Mouse (Mus musculus) forebrain, embryonic 16.5 days (tissue): Measurements from ENCODE around the gene Rps3. TPM values are rescaled to one million over a fixed set of nuclear protein-coding genes. Genes with fewer than 3 reads are reported as not detected.

ENCODE experiments used
- ATAC-seq: fragments of 200-750 bp; cut with Nextera tagmentation; 2 replicates; pipeline ENCODE4 v1.8.0; 2017; ENCODE audit warnings: mild to moderate bottlenecking, moderate library complexity
- H3K27ac ChIP-seq: fragments of 300-500 bp; sonication (generic); 2 replicates; pipeline ENCODE4 v1.5.1; 2014; ENCODE audit warnings: low read length, control low read depth
- H3K27me3 ChIP-seq: fragments of 300-500 bp; sonication (generic); replicated peaks from 2 replicates; pipeline ENCODE4 v1.6.1; 2014; ENCODE audit warnings: low read length; ENCODE audit not compliant: control insufficient read depth, insufficient read depth
- H3K36me3 ChIP-seq: fragments of 300-500 bp; sonication (generic); 2 replicates; pipeline ENCODE4 v1.6.1; 2014; ENCODE audit not compliant: control insufficient read depth, insufficient read depth
- H3K4me1 ChIP-seq: fragments of 300-500 bp; sonication (generic); replicated peaks from 2 replicates; pipeline ENCODE4 v1.6.1; 2014; ENCODE audit warnings: low read length; ENCODE audit not compliant: control insufficient read depth, insufficient read depth
- H3K4me2 ChIP-seq: fragments of 300-500 bp; sonication (generic); 2 replicates; pipeline ENCODE4 v1.6.1; 2014; ENCODE audit warnings: mild to moderate bottlenecking, low read length, control low read depth
- H3K4me3 ChIP-seq: fragments of 300-500 bp; sonication (generic); replicated peaks from 2 replicates; pipeline ENCODE4 v1.5.1; 2014; ENCODE audit warnings: mild to moderate bottlenecking, low read length, control low read depth
- H3K9ac ChIP-seq: fragments of 300-500 bp; sonication (generic); replicated peaks from 2 replicates; pipeline ENCODE4 v1.6.1; 2014; ENCODE audit warnings: low read depth, low read length, control low read depth
- H3K9me3 ChIP-seq: fragments of 300-500 bp; sonication (generic); 2 replicates; pipeline ENCODE4 v1.6.1; 2016; ENCODE audit warnings: low read length; ENCODE audit not compliant: control insufficient read depth
- WGBS: fragments of 180-500 bp; shearing (Covaris S2); extraction: QIAGEN DNeasy Blood & Tissue Kit; methylation state at CpG from one replicate; pipeline ENCODE4 v1.1.7; 2014; 5-methylcytosine and 5-hydroxymethylcytosine counted together
- polyA plus RNA-seq: library from polyadenylated mRNA; unstranded; fragments of >200 nt; fragmentation: Nextera tagmentation; extraction: Ambion mirVana; gene quantifications from 2 replicates; pipeline ENCODE4 v1.2.1, GENCODE M21; 2015

Gene Rps3
- polyA plus RNA-seq, 1 experiment from 2014 or later, result 503 TPM

DNA sequence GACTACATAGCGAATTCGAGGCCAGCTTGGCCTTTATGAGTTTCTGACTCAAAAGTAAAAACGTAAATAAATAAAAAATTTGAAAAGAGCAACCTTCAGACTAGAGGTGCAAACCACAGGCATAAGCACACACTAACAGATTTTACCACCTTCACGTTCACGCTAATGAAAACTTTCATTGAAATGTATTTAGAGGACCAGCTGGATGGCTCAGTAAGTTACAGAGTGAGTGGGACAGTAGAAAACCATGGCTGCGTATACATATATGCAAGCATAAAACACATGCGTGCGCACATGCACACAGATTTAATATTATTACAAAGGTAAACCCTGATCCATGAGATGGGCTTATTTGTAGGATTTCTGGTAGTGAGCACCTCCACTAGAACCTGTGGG is 384 bp upstream of the Rps3 start:
- H3K27ac ChIP-seq, result 0 out of 2 replicates have a peak overlapping the region, but pooled peaks have one; percentile 9
- peak overlapping the region; percentile 95 for H3K4me3 ChIP-seq
- 47% methylated on average over 8 of the region's 8 CpGs for WGBS
- ATAC-seq, result peak; percentile 19
- H3K9ac ChIP-seq, result no peak overlapping the region
- peak overlapping the region; percentile 69 for H3K4me2 ChIP-seq
- no peaks in the 10 kb centered on the region for H3K9me3 ChIP-seq
- H3K4me1 ChIP-seq, result peaks cover 35% of the 10 kb centered on the region
- H3K36me3 ChIP-seq, result peaks cover 25% of the 10 kb centered on the region
- peaks cover 5% of the 10 kb centered on the region for H3K27me3 ChIP-seq

- peaks cover 5% of the 10 kb centered on the region for H3K27me3 ChIP-seq
- H3K4me2 ChIP-seq, result peak overlapping the region; percentile 74
- H3K9ac ChIP-seq, result peak overlapping the region; percentile 87
- peaks cover 36% of the 10 kb centered on the region for H3K36me3 ChIP-seq
- peak overlapping the region; percentile 76 for H3K27ac ChIP-seq
- H3K9me3 ChIP-seq, result no peaks in the 10 kb centered on the region
- 5% methylated on average over 6 of the region's 6 CpGs for WGBS
- H3K4me1 ChIP-seq, result peaks cover 35% of the 10 kb centered on the region
- peak overlapping the region; percentile 95 for H3K4me3 ChIP-seq
- no peak for ATAC-seq
These were observed 901 bp downstream of the Rps3 start for GRCm38 (mm10) chr7:99482637-99483036.

DNA sequence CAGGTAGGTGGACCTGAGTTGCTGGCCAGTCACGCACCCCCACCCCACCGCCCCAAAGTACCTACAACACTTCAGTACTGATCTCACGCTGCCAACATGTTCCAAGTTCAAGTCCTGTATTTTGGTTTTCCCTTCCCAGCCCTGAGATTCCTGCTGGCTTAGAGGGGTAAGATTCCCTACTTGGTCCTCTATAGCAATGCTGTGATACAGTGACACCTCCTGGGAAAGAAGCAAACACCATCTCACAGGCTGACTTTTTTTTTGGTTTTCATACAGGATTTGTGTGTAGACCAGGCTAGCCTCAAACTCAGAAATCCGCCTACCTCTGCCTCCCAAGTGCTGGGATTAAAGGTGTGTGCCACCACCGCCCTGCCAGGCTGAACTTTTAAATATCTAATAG is 6.3 kb downstream of the Rps3 start:
- H3K4me2 ChIP-seq, result no peak overlapping the region
- H3K27ac ChIP-seq, result no peak overlapping the region
- H3K27me3 ChIP-seq, result no peaks in the 10 kb centered on the region
- peaks cover 42% of the 10 kb centered on the region for H3K36me3 ChIP-seq
- 88% methylated on average over 5 of the region's 5 CpGs for WGBS
- H3K4me1 ChIP-seq, result peaks cover 24% of the 10 kb centered on the region
- no peak overlapping the region for H3K4me3 ChIP-seq
- ATAC-seq, result no peak
- H3K9me3 ChIP-seq, result no peaks in the 10 kb centered on the region
- no peak overlapping the region for H3K9ac ChIP-seq

DNA sequence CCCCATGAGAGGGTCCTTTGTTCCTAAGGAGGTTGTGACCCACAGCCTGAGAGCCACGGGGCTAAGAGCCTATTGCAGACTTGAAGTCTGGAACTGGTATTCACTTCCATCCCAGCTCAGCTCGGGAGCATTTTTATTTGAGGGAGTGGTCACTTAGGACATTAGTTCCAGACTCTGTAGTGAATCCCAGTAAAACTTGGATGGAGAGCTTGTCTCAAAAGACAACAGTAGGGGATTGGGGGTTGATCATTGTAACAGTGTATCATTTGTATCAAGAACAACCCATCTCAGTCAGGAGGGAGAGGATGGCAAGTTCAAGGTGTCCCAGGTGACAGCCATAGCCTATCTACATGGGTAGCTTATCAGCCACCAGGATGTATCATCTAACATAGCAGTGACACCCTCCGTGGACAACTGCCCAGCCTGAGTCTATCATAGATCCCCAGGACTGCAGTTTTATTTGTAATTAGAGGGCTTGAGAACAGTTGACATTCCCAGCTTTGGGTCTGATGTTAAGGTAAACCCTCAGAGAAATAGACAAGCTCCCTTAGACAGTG is 6.9 kb downstream of the Rps3 start:
- Histone ChIP-seq H3K36me3 (peaks cover 42% of the 10 kb centered on the region), H3K9me3 (no peaks in the 10 kb centered on the region)
- 58% methylated on average over 3 of the region's 3 CpGs for WGBS

DNA sequence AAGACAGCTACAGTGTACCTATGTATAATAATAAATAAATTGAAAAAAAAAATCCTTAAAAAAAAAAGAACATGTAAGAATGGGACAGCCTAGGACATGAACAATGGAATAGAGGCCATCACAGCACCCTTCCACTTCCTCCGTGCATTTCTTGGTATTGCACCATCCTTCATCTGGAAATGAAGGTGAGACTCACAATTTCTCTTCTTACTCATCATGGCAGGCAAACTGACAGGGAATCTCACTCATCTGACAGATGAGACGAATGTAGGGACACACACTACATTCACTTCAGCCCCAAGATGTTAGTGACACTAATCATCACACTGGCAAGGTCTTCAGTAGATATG is 8.0 kb downstream of the Rps3 start:
- H3K36me3 ChIP-seq, result peaks cover 33% of the 10 kb centered on the region
- no peak overlapping the region for H3K27ac ChIP-seq
- WGBS, result 83% methylated on average over 2 of the region's 2 CpGs

More for the DNA sequence above, 6.9 kb downstream of the Rps3 start:
- H3K4me3 ChIP-seq, result no peak overlapping the region
- no peaks in the 10 kb centered on the region for H3K27me3 ChIP-seq
- H3K4me2 ChIP-seq, result no peak overlapping the region
- H3K9ac ChIP-seq, result no peak overlapping the region
- peaks cover 18% of the 10 kb centered on the region for H3K4me1 ChIP-seq
- no peak overlapping the region for H3K27ac ChIP-seq
- no peak for ATAC-seq

GRCm38 (mm10) chr7:99474836-99475561 is 8.5 kb downstream of the Rps3 start:
- peak; percentile 22; the same call in 1 of the 2 replicates for ATAC-seq
- H3K9ac ChIP-seq, result no peak overlapping the region
- 67% methylated on average over 12 of the region's 12 CpGs for WGBS
- no peak overlapping the region for H3K4me3 ChIP-seq
- peaks cover 2% of the 10 kb centered on the region for H3K4me1 ChIP-seq
- no peaks in the 10 kb centered on the region for H3K9me3 ChIP-seq
- H3K27ac ChIP-seq, result no peak overlapping the region; the same call in 1 of the 2 replicates
- H3K36me3 ChIP-seq, result peaks cover 28% of the 10 kb centered on the region
- H3K4me2 ChIP-seq, result no peak overlapping the region
- H3K27me3 ChIP-seq, result no peaks in the 10 kb centered on the region

More for the DNA sequence above, 8.0 kb downstream of the Rps3 start:
- H3K27me3 ChIP-seq, result no peaks in the 10 kb centered on the region
- H3K9me3 ChIP-seq, result no peaks in the 10 kb centered on the region
- H3K9ac ChIP-seq, result no peak overlapping the region
- ATAC-seq, result no peak
- no peak overlapping the region for H3K4me3 ChIP-seq
- no peak overlapping the region for H3K4me2 ChIP-seq
- H3K4me1 ChIP-seq, result peaks cover 7% of the 10 kb centered on the region

DNA sequence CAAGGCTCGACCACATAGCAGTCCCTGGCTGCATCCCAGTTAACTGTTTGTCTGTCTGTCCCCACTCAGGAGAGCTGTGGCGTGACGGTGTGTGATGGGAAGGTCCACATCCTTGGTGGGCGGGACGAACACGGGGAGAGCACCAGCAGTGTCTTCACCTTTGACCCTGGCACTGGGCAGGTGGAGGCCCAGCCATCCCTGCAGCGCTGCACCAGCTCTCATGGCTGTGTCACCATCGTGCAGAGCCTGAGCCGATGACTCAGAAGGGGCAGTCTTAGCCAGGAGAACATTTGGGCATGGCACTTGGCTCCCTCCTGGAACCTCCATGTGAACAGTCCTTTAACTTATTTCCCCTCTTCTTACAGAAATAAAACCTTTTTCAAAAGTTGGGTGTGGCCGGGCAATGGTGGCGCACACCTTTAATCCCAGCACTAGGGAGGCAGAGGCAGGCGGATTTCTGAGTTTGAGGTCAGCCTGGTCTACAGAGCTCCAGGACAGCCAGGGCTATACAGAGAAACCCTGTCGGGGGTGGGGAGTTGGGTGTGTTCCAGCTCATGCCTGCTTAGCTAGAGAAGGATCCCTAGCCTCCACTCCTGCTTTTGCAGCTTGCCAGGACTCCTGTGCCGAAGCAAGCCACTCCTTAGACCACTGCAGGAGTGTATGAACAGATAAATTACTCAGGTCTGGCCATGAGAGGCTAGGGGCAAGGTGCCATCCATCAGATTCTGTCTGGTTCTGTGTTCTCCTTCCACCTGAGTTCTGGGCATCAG is 9.7 kb downstream of the Rps3 start:
- WGBS, result 84% methylated on average over 14 of the region's 14 CpGs

GRCm38 (mm10) chr7:99471578-99471977 is 12.0 kb downstream of the Rps3 start:
- Histone ChIP-seq H3K4me1 (peaks cover 19% of the 10 kb centered on the region), H3K9me3 (no peaks in the 10 kb centered on the region), H3K9ac (no peak overlapping the region), H3K4me3 (no peak overlapping the region), H3K27ac (no peak overlapping the region), H3K36me3 (peaks cover 6% of the 10 kb centered on the region), H3K4me2 (no peak overlapping the region), H3K27me3 (no peaks in the 10 kb centered on the region)
- WGBS, result 63% methylated on average over 18 of the region's 18 CpGs
- ATAC-seq, result no peak

More for the DNA sequence above, 9.7 kb downstream of the Rps3 start:
- H3K9me3 ChIP-seq, result no peaks in the 10 kb centered on the region
- peaks cover 16% of the 10 kb centered on the region for H3K36me3 ChIP-seq
- no peak overlapping the region for H3K27ac ChIP-seq
- H3K9ac ChIP-seq, result no peak overlapping the region
- H3K4me1 ChIP-seq, result no peaks in the 10 kb centered on the region
- ATAC-seq, result no peak
- H3K27me3 ChIP-seq, result no peaks in the 10 kb centered on the region
- H3K4me2 ChIP-seq, result no peak overlapping the region
- H3K4me3 ChIP-seq, result no peak overlapping the region

- WGBS, result 85% methylated on average over 17 of the region's 17 CpGs
These were observed 13.7 kb downstream of the Rps3 start for GRCm38 (mm10) chr7:99469680-99470405.

More at GRCm38 (mm10) chr7:99469680-99470405, 13.7 kb downstream of the Rps3 start:
- peaks cover 35% of the 10 kb centered on the region for H3K4me1 ChIP-seq
- H3K9me3 ChIP-seq, result no peaks in the 10 kb centered on the region
- H3K27me3 ChIP-seq, result no peaks in the 10 kb centered on the region
- peaks cover 6% of the 10 kb centered on the region for H3K36me3 ChIP-seq
- no peak for ATAC-seq
- no peak overlapping the region for H3K4me2 ChIP-seq
- H3K4me3 ChIP-seq, result no peak overlapping the region
- no peak overlapping the region for H3K27ac ChIP-seq
- H3K9ac ChIP-seq, result no peak overlapping the region
